Mouse (Mus musculus) lung, embryonic 16.5 days (tissue): ENCODE measurements around the gene Cxcl10. TPM values are rescaled to one million over a fixed set of nuclear protein-coding genes. Genes with fewer than 3 reads are reported as not detected.

Experiments used
- ATAC-seq: fragments of 200-750 bp; cut with Nextera tagmentation; 2 replicates; pipeline ENCODE4 v1.8.0; 2017; ENCODE audit warnings: low read depth, mild to moderate bottlenecking, moderate library complexity
- H3K27ac ChIP-seq: fragments of 300-500 bp; sonication (generic); 2 replicates; pipeline ENCODE4 v1.5.1; 2014; ENCODE audit warnings: mild to moderate bottlenecking, control low read depth, low read length
- H3K27me3 ChIP-seq: fragments of 300-500 bp; sonication (generic); 2 replicates; pipeline ENCODE4 v1.6.1; 2014; ENCODE audit warnings: low read depth, low read length, mixed read lengths; ENCODE audit not compliant: control insufficient read depth, insufficient read depth
- H3K36me3 ChIP-seq: fragments of 300-500 bp; sonication (generic); 2 replicates; pipeline ENCODE4 v1.6.1; 2014; ENCODE audit warnings: low read length; ENCODE audit not compliant: control insufficient read depth, insufficient read depth
- H3K4me1 ChIP-seq: fragments of 300-500 bp; sonication (generic); replicated peaks from 2 replicates; pipeline ENCODE4 v1.6.1; 2014; ENCODE audit warnings: low read length, mixed read lengths; ENCODE audit not compliant: control insufficient read depth, insufficient read depth
- H3K4me2 ChIP-seq: fragments of 300-500 bp; sonication (generic); 2 replicates; pipeline ENCODE4 v1.6.1; 2014; ENCODE audit warnings: low read depth, low read length, control low read depth
- H3K4me3 ChIP-seq: fragments of 300-500 bp; sonication (generic); 2 replicates; pipeline ENCODE4 v1.5.1; 2014; ENCODE audit warnings: mild to moderate bottlenecking, low read length, control low read depth
- H3K9ac ChIP-seq: fragments of 300-500 bp; sonication (generic); 2 replicates; pipeline ENCODE4 v1.6.1; 2014; ENCODE audit warnings: low read length, control low read depth
- H3K9me3 ChIP-seq: fragments of 300-500 bp; sonication (generic); 2 replicates; pipeline ENCODE4 v1.6.1; 2016; ENCODE audit warnings: low read length; ENCODE audit not compliant: control insufficient read depth
- WGBS: fragments of 180-500 bp; shearing (Covaris S2); extraction: QIAGEN DNeasy Blood & Tissue Kit; methylation state at CpG from one replicate; pipeline ENCODE4 v1.1.7; 2014; 5-methylcytosine and 5-hydroxymethylcytosine counted together
- polyA plus RNA-seq: library from polyadenylated mRNA; unstranded; fragments of >200 nt; fragmentation: Nextera tagmentation; extraction: Ambion mirVana; gene quantifications from 2 replicates; pipeline ENCODE4 v1.2.1, GENCODE M21; 2015

Cxcl10 gene
- polyA plus RNA-seq, 1 experiment from 2014 or later = 0.57 TPM

- ATAC-seq = peak; percentile 69
- Histone ChIP-seq H3K27me3 (peaks cover 22% of the 10 kb centered on the region), H3K4me2 (no peak overlapping the region)
These were observed 38.0 kb upstream of the Cxcl10 start for GRCm38 (mm10) chr5:92386643-92387042.

GRCm38 (mm10) chr5:92386102-92386501 lies 37.4 kb upstream of the Cxcl10 start:
- Histone ChIP-seq H3K4me3 (no peak overlapping the region), H3K36me3 (no peaks in the 10 kb centered on the region), H3K9me3 (no peaks in the 10 kb centered on the region), H3K9ac (no peak overlapping the region), H3K4me1 (no peaks in the 10 kb centered on the region; the same call in 1 of the 2 replicates), H3K4me2 (no peak overlapping the region), H3K27me3 (peaks cover 16% of the 10 kb centered on the region), H3K27ac (no peak overlapping the region)
- ATAC-seq = no peak
- WGBS = 64% methylated on average over 5 of the region's 5 CpGs

More at GRCm38 (mm10) chr5:92386643-92387042, 38.0 kb upstream of the Cxcl10 start:
- no peaks in the 10 kb centered on the region for H3K36me3 ChIP-seq
- no peak overlapping the region for H3K27ac ChIP-seq
- H3K4me1 ChIP-seq = no peaks in the 10 kb centered on the region; the same call in 1 of the 2 replicates
- no peak overlapping the region for H3K4me3 ChIP-seq
- H3K9ac ChIP-seq = no peak overlapping the region
- no peaks in the 10 kb centered on the region for H3K9me3 ChIP-seq
- WGBS = 20% methylated on average over 6 of the region's 6 CpGs

GRCm38 (mm10) chr5:92384855-92385254 lies 36.2 kb upstream of the Cxcl10 start:
- no peak for ATAC-seq

GRCm38 (mm10) chr5:92383747-92384146 lies 35.1 kb upstream of the Cxcl10 start:
- 51% methylated on average over 7 of the region's 7 CpGs for WGBS
- no peak for ATAC-seq
- Histone ChIP-seq H3K4me1 (no peaks in the 10 kb centered on the region; the same call in 1 of the 2 replicates), H3K9ac (no peak overlapping the region), H3K27ac (no peak overlapping the region), H3K4me3 (no peak overlapping the region), H3K27me3 (peaks cover 2% of the 10 kb centered on the region; the same call in 1 of the 2 replicates), H3K36me3 (no peaks in the 10 kb centered on the region), H3K9me3 (no peaks in the 10 kb centered on the region), H3K4me2 (no peak overlapping the region)

More at GRCm38 (mm10) chr5:92384855-92385254, 36.2 kb upstream of the Cxcl10 start:
- no peak overlapping the region for H3K9ac ChIP-seq
- H3K4me3 ChIP-seq = no peak overlapping the region
- no peaks in the 10 kb centered on the region; the same call in 1 of the 2 replicates for H3K4me1 ChIP-seq
- no peak overlapping the region for H3K27ac ChIP-seq
- no peak overlapping the region for H3K4me2 ChIP-seq
- 45% methylated on average over 7 of the region's 7 CpGs for WGBS
- H3K27me3 ChIP-seq = peaks cover 6% of the 10 kb centered on the region
- no peaks in the 10 kb centered on the region for H3K36me3 ChIP-seq
- no peaks in the 10 kb centered on the region for H3K9me3 ChIP-seq

GRCm38 (mm10) chr5:92382349-92382679 lies 33.6 kb upstream of the Cxcl10 start:
- no peaks in the 10 kb centered on the region for H3K9me3 ChIP-seq
- no peak overlapping the region for H3K9ac ChIP-seq
- no peak overlapping the region for H3K4me2 ChIP-seq
- WGBS = 61% methylated on average over 9 of the region's 9 CpGs
- no peaks in the 10 kb centered on the region; the same call in 1 of the 2 replicates for H3K4me1 ChIP-seq
- H3K27ac ChIP-seq = no peak overlapping the region
- H3K4me3 ChIP-seq = no peak overlapping the region
- no peaks in the 10 kb centered on the region for H3K27me3 ChIP-seq
- ATAC-seq = no peak
- H3K36me3 ChIP-seq = no peaks in the 10 kb centered on the region

- Histone ChIP-seq H3K4me1 (no peaks in the 10 kb centered on the region), H3K4me2 (no peak overlapping the region), H3K9me3 (no peaks in the 10 kb centered on the region), H3K27me3 (no peaks in the 10 kb centered on the region), H3K27ac (no peak overlapping the region), H3K9ac (no peak overlapping the region), H3K36me3 (no peaks in the 10 kb centered on the region), H3K4me3 (no peak overlapping the region)
- ATAC-seq = peak; percentile 68; the same call in 1 of the 2 replicates
- 31% methylated on average over 12 of the region's 12 CpGs for WGBS
These were observed 33.1 kb upstream of the Cxcl10 start for GRCm38 (mm10) chr5:92381550-92382348.

DNA sequence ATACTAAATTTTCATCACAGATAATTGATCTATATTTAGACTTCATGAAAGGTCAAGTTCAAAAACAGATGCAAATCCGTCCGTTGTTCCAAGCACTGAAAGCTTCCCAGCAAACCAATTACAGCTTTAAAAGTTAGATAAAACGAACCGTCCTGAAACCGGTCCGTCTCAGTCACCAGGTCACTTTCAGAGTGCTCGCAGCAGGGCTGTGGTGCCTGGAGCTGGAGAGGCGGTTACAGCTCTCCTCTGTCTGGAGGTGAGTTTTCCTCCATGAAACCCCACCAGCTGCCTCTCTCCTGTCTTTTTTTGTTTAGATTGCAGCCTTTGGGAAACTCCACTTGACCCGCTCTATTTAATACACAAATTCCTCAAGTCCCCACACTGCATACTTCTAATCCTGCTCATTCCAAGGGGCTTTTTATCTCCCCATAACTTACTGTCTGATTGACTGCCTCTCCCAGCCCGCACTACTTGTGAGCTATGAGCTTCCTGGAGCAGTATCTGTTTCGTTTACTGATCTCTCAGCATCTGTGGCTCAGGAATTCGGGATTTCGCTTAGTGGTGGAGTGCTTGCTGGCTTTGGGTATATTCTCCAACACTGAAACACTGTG lies 28.2 kb upstream of the Cxcl10 start:
- Histone ChIP-seq H3K36me3 (no peaks in the 10 kb centered on the region), H3K9ac (no peak overlapping the region), H3K4me2 (peak overlapping the region; percentile 15; the same call in 1 of the 2 replicates), H3K9me3 (no peaks in the 10 kb centered on the region), H3K4me3 (no peak overlapping the region), H3K27ac (no peak overlapping the region), H3K4me1 (no peaks in the 10 kb centered on the region), H3K27me3 (no peaks in the 10 kb centered on the region)
- WGBS = 13% methylated on average over 13 of the region's 13 CpGs
- no peak for ATAC-seq

- Histone ChIP-seq H3K4me1 (no peaks in the 10 kb centered on the region), H3K4me2 (no peak overlapping the region), H3K36me3 (no peaks in the 10 kb centered on the region), H3K4me3 (no peak overlapping the region), H3K27ac (no peak overlapping the region), H3K9me3 (no peaks in the 10 kb centered on the region), H3K9ac (no peak overlapping the region), H3K27me3 (no peaks in the 10 kb centered on the region)
- ATAC-seq = peak; percentile 28; the same call in 1 of the 2 replicates
- 71% methylated on average over 17 of the region's 17 CpGs for WGBS
These were observed 26.7 kb upstream of the Cxcl10 start for GRCm38 (mm10) chr5:92375368-92375767.

- H3K9me3 ChIP-seq = no peaks in the 10 kb centered on the region
- H3K27ac ChIP-seq = peak overlapping the region; percentile 33; the same call in 1 of the 2 replicates
- no peaks in the 10 kb centered on the region for H3K36me3 ChIP-seq
- ATAC-seq = peak; percentile 47; the same call in 1 of the 2 replicates
- H3K4me1 ChIP-seq = no peaks in the 10 kb centered on the region
- no peak overlapping the region for H3K4me2 ChIP-seq
- H3K4me3 ChIP-seq = no peak overlapping the region
- H3K9ac ChIP-seq = no peak overlapping the region
- 27% methylated on average over 6 of the region's 6 CpGs for WGBS
- no peaks in the 10 kb centered on the region for H3K27me3 ChIP-seq
These were observed 26.0 kb upstream of the Cxcl10 start for GRCm38 (mm10) chr5:92374721-92375142.
